In genomic region chr10:78221315-78221714, GRCm38 (mm10) we compare ENCODE assay signal across 24 mouse cellular contexts. TPM values are rescaled to one million over a fixed set of nuclear protein-coding genes. Genes with fewer than 3 reads are reported as not detected.
A peak's percentile ranks its signal among the peaks of the same experiment; 100 is the strongest.
DNase-seq lines count a peak whose midpoint lies in the region; ATAC-seq and TF ChIP-seq lines count a peak whose summit lies in the region.
"Had no signal": no experiment of that assay in that cellular context is flagged by ENCODE, and none has a peak within 500 bp of the region (broad histone marks: within the 10 kb centered on the region; RNA-seq: fewer than 3 reads in every experiment).

No protein-coding gene starts in this region.

- no peaks in the 10 kb centered on the region for H3K27me3 ChIP-seq in liver, embryonic 15.5 days
- H3K27me3 ChIP-seq in liver, embryonic 11.5 days (replicated peaks; ENCODE audit: control insufficient read depth, insufficient read depth, low read length) = no peaks in the 10 kb centered on the region
- H3K27me3 ChIP-seq in cerebellum, adult 2 months (ENCODE audit: control insufficient read depth, insufficient read depth, low read length) = no peaks in the 10 kb centered on the region
- H3K27me3 ChIP-seq: forebrain, embryonic 13.5 days; heart, embryonic 12.5 days; heart, embryonic 15.5 days; hindbrain, embryonic 13.5 days had no signal

- H3K9me3 ChIP-seq in liver, embryonic 15.5 days (replicated peaks) = no peaks in the 10 kb centered on the region
- H3K9me3 ChIP-seq in liver, embryonic 11.5 days (ENCODE audit: control insufficient read depth, low read length) = no peaks in the 10 kb centered on the region
- H3K9me3 ChIP-seq: forebrain, embryonic 10.5 days; forebrain, embryonic 13.5 days; heart, embryonic 12.5 days; heart, embryonic 15.5 days; hindbrain, embryonic 10.5 days; hindbrain, embryonic 13.5 days had no signal

- TF ChIP-seq POLR2A in cerebellum, adult 2 months (IDR thresholded peaks at IDR 0.05; ENCODE audit: borderline replicate concordance, insufficient read depth, low read length) = no peak

- H3K4me1 ChIP-seq in liver, embryonic 15.5 days (replicated peaks) = peaks cover 56% of the 10 kb centered on the region
- peaks cover 5% of the 10 kb centered on the region for H3K4me1 ChIP-seq in liver, embryonic 11.5 days (replicated peaks; ENCODE audit: control insufficient read depth, insufficient read depth, low read length)
- H3K4me1 ChIP-seq in cerebellum, adult 2 months (ENCODE audit: control insufficient read depth, insufficient read depth, low read length) = no peaks in the 10 kb centered on the region; the same call in 1 of the 2 replicates
- H3K4me1 ChIP-seq: forebrain, embryonic 10.5 days; forebrain, embryonic 13.5 days; hindbrain, embryonic 10.5 days; hindbrain, embryonic 13.5 days had no signal

- no peak for ATAC-seq in liver, embryonic 15.5 days (ENCODE audit: insufficient read depth)
- no peak for ATAC-seq in liver, embryonic 11.5 days (replicated peaks; ENCODE audit: low FRiP score)
- ATAC-seq: CD4-positive, CD25-positive, alpha-beta regulatory T cell, adult 4 months; forebrain, embryonic 13.5 days; forebrain, embryonic 16.5 days; hindbrain, embryonic 16.5 days had no signal

- H3K4me3 ChIP-seq in liver, embryonic 15.5 days (replicated peaks) = no peak overlapping the region
- H3K4me3 ChIP-seq in liver, embryonic 11.5 days (ENCODE audit: low read depth, low read length) = no peak overlapping the region
- H3K4me3 ChIP-seq in cerebellum, adult 2 months (replicated peaks; ENCODE audit: insufficient read depth, low read depth, low read length) = no peak overlapping the region
- H3K4me3 ChIP-seq: forebrain, embryonic 10.5 days; forebrain, embryonic 13.5 days; heart, embryonic 12.5 days; heart, embryonic 15.5 days; hindbrain, embryonic 10.5 days; hindbrain, embryonic 13.5 days had no signal

- DNase-seq in left cerebral cortex, adult 18-20 months (ENCODE audit: low spot score in 2 of 2) = peak; percentile 29 to 39
- DNase-seq in left cerebral cortex, postnatal 36 days (ENCODE audit: low spot score in 2 of 2) = no peak
- no peak for DNase-seq in liver, embryonic 11.5 days (ENCODE audit: low spot score)
- DNase-seq in brain, adult 2 months (ENCODE audit: low read depth, low spot score) = peak; percentile 51
- no peak for DNase-seq in cerebellum, adult 2 months
- DNase-seq: adrenal gland, adult 2 months; adrenal gland, postnatal 14 days; cerebellum, adult 11-12 months; cerebellum, adult 9-10 months; cerebellum, postnatal 14 days; gastrocnemius, postnatal 25 days; heart, adult 18-20 months; heart, postnatal 10 days; heart, postnatal 36 days had no signal

- no peak overlapping the region for H3K4me2 ChIP-seq in liver, embryonic 15.5 days
- no peak overlapping the region for H3K4me2 ChIP-seq in liver, embryonic 11.5 days
- H3K4me2 ChIP-seq: forebrain, embryonic 13.5 days; heart, embryonic 12.5 days; heart, embryonic 15.5 days; hindbrain, embryonic 13.5 days had no signal

- no peak overlapping the region for H3K9ac ChIP-seq in liver, embryonic 15.5 days
- H3K9ac ChIP-seq in liver, embryonic 11.5 days (ENCODE audit: low read depth, low read length) = no peak overlapping the region
- H3K9ac ChIP-seq: forebrain, embryonic 13.5 days; heart, embryonic 12.5 days; heart, embryonic 15.5 days; hindbrain, embryonic 13.5 days had no signal

- TF ChIP-seq CTCF in cerebellum, adult 2 months (IDR thresholded peaks at IDR 0.05; ENCODE audit: borderline replicate concordance, insufficient read depth, low read depth, low read length) = no peak

- 88% methylated on average over 7 of the region's 7 CpGs for WGBS in liver, embryonic 15.5 days (ENCODE audit: insufficient replicate concordance)
- 92% methylated on average over 7 of the region's 7 CpGs for WGBS in liver, embryonic 11.5 days
- 89% methylated on average over 7 of the region's 7 CpGs for WGBS in cerebellum, adult 2 months

- H3K36me3 ChIP-seq in liver, embryonic 15.5 days (replicated peaks) = peaks cover 83% of the 10 kb centered on the region
- H3K36me3 ChIP-seq in liver, embryonic 11.5 days (ENCODE audit: control insufficient read depth, insufficient read depth, low read length) = peaks cover 17% of the 10 kb centered on the region

- intact Hi-C loops in left cerebral cortex, postnatal 36 days (cut with DNase I) = no loop called here

- peak overlapping the region; percentile 36; the same call in 1 of the 2 replicates for H3K27ac ChIP-seq in liver, embryonic 15.5 days (replicated peaks)
- H3K27ac ChIP-seq in liver, embryonic 11.5 days (ENCODE audit: low read depth, low read length) = no peak overlapping the region
- no peak overlapping the region for H3K27ac ChIP-seq in cerebellum, adult 2 months (ENCODE audit: insufficient read depth, low read length)
- H3K27ac ChIP-seq: forebrain, embryonic 10.5 days; forebrain, embryonic 13.5 days; heart, embryonic 15.5 days; hindbrain, embryonic 10.5 days; hindbrain, embryonic 13.5 days had no signal

RNA-seq across cellular contexts. Expression of gene Trappc10, which starts 23.1 kb away (rescaled TPM):
- total RNA-seq in left cerebral cortex, adult 18-20 months (2021) = 10 to 100 TPM; 84.4 to 85.7 TPM
- total RNA-seq in left cerebral cortex, postnatal 36 days (2021) = 10 to 100 TPM; 82.3 to 89.2 TPM
- 15.7 and 15.9 TPM in 2 replicates for polyA plus RNA-seq in liver, embryonic 15.5 days (2015; fragmentation: Nextera tagmentation; extraction: Ambion mirVana)
- 13.3 and 14.3 TPM in 2 replicates for polyA plus RNA-seq in liver, embryonic 11.5 days (2014; fragmentation: Nextera tagmentation; extraction: Ambion mirVana)
- 74.3 and 75.0 TPM in 2 replicates for polyA plus RNA-seq in cerebellum, adult 2 months (2012; rRNA removed)

RNA-seq across cellular contexts. Expression of gene Pwp2, which starts 36.4 kb away (rescaled TPM):
- 10 to 100 TPM; 19.2 to 19.6 TPM for total RNA-seq in left cerebral cortex, adult 18-20 months (2021)
- total RNA-seq in left cerebral cortex, postnatal 36 days (2021) = 10 to 100 TPM; 18.9 TPM
- 10.5 and 11.4 TPM in 2 replicates for polyA plus RNA-seq in liver, embryonic 15.5 days (2015; fragmentation: Nextera tagmentation; extraction: Ambion mirVana)
- polyA plus RNA-seq in liver, embryonic 11.5 days (2014; fragmentation: Nextera tagmentation; extraction: Ambion mirVana) = 30.8 and 35.0 TPM in 2 replicates
- polyA plus RNA-seq in cerebellum, adult 2 months (2012; rRNA removed) = 17.2 and 17.8 TPM in 2 replicates

RNA-seq across cellular contexts. Expression of gene D10Jhu81e, which starts 51.7 kb away (rescaled TPM):
- total RNA-seq in left cerebral cortex, adult 18-20 months (2021) = 100 to 1,000 TPM; 112 to 114 TPM
- 100 to 1,000 TPM; 108 to 123 TPM for total RNA-seq in left cerebral cortex, postnatal 36 days (2021)
- polyA plus RNA-seq in liver, embryonic 15.5 days (2015; fragmentation: Nextera tagmentation; extraction: Ambion mirVana) = 18.4 and 19.3 TPM in 2 replicates
- polyA plus RNA-seq in liver, embryonic 11.5 days (2014; fragmentation: Nextera tagmentation; extraction: Ambion mirVana) = 22.9 and 24.3 TPM in 2 replicates
- 169 and 172 TPM in 2 replicates for polyA plus RNA-seq in cerebellum, adult 2 months (2012; rRNA removed)

Comparison
In these comparisons a context has a peak if more than half of its experiments do, and no peak if none do; other contexts are left out.
1. DNase-seq: peak in left cerebral cortex, adult 18-20 months (2 of 2) and brain, adult 2 months (single experiment); none in left cerebral cortex, postnatal 36 days (0 of 2), liver, embryonic 11.5 days (single experiment) and cerebellum, adult 2 months (0 of 2).